Mouse (Mus musculus) stomach, embryonic 16.5 days (tissue): ENCODE data around the gene Dhx37. TPM values are rescaled to one million over a fixed set of nuclear protein-coding genes. Genes with fewer than 3 reads are reported as not detected.

Experiments
- ATAC-seq: fragments of 200-750 bp; cut with Nextera tagmentation; 2 replicates; pipeline ENCODE4 v1.8.0; 2017; ENCODE audit warnings: moderate number of reproducible peaks, moderate TSS enrichment; ENCODE audit not compliant: insufficient read depth, low FRiP score
- H3K27ac ChIP-seq: fragments of 300-500 bp; sonication (generic); 2 replicates; pipeline ENCODE4 v1.5.1; 2014; ENCODE audit warnings: low read length
- H3K27me3 ChIP-seq: fragments of 300-500 bp; sonication (generic); 2 replicates; pipeline ENCODE4 v1.6.1; 2014; ENCODE audit warnings: low read length, control low read depth, mixed read lengths; ENCODE audit not compliant: control insufficient read depth, insufficient read depth
- H3K36me3 ChIP-seq: fragments of 300-500 bp; sonication (generic); 2 replicates; pipeline ENCODE4 v1.6.1; 2014; ENCODE audit warnings: low read length; ENCODE audit not compliant: control insufficient read depth, insufficient read depth
- H3K4me1 ChIP-seq: fragments of 300-500 bp; sonication (generic); 2 replicates; pipeline ENCODE4 v1.6.1; 2014; ENCODE audit warnings: low read length, control low read depth, mixed read lengths; ENCODE audit not compliant: control insufficient read depth, insufficient read depth
- H3K4me2 ChIP-seq: fragments of 300-500 bp; sonication (generic); 2 replicates; pipeline ENCODE4 v1.6.1; 2014; ENCODE audit warnings: low read depth, low read length, mixed read lengths
- H3K4me3 ChIP-seq: fragments of 300-500 bp; sonication (generic); replicated peaks from 2 replicates; pipeline ENCODE4 v1.5.1; 2014; ENCODE audit warnings: mild to moderate bottlenecking, low read length
- H3K9ac ChIP-seq: fragments of 300-500 bp; sonication (generic); 2 replicates; pipeline ENCODE4 v1.6.1; 2014; ENCODE audit warnings: low read length
- H3K9me3 ChIP-seq: fragments of 300-500 bp; sonication (generic); replicated peaks from 2 replicates; pipeline ENCODE4 v1.6.1; 2016; ENCODE audit warnings: low read length, control low read depth; ENCODE audit not compliant: control insufficient read depth
- WGBS: fragments of 180-500 bp; shearing (Covaris S2); extraction: QIAGEN DNeasy Blood & Tissue Kit; methylation state at CpG from one replicate; pipeline ENCODE4 v1.1.7; 2014; 5-methylcytosine and 5-hydroxymethylcytosine counted together
- polyA plus RNA-seq: library from polyadenylated mRNA; unstranded; fragments of >200 nt; fragmentation: Nextera tagmentation; extraction: Ambion mirVana; gene quantifications from 2 replicates; pipeline ENCODE4 v1.2.1, GENCODE M21; 2015

Gene Dhx37
- polyA plus RNA-seq, 1 experiment from 2014 or later: 8.4 TPM

DNA sequence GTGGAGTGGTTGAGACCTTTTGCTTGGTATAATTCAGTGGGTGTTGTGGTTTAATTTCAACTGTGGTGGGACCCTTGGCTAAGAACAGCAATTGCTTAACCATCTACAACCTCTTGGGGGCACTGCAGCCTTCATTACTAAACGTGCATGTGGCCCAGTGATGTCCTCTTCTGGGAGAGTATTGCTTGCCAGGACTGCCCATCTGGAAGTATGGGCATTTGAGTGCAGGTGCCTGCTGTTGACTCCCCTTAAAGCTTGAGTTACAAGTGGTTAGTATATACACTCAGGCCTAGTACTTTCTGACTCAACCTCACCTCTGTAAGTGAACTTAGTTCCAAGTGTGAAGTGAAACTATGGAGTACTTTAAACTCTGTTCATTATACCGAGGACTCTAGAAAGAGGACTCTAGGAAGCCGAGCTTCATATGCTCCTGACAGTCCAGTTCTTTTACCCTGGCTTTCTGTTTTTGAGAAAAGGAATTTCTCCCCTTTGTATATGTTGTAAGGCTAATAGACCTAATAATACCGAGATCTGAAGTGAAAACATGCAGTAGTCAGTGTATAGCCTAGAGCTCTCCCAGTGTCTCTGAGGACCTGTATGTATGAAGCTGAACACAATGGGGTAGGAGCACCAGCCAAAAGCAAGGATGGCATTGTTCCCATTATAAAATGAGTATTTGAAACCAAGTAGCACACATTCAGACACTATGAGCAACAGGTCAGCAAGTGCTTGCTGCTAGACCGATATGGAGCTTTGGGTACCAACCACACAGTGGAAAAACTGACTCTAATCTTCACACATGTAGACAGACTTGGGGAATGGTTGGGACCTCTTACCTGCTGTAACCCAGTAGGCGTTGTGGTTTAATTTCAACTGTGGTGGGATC lies 51.0 kb downstream of the Dhx37 start:
- Histone ChIP-seq H3K9ac (no peak overlapping the region), H3K4me2 (no peak overlapping the region), H3K27ac (no peak overlapping the region), H3K9me3 (no peaks in the 10 kb centered on the region), H3K4me3 (no peak overlapping the region), H3K36me3 (0 out of 2 replicates have a peak, but pooled peaks cover 11% of the 10 kb centered on the region), H3K4me1 (peaks cover 8% of the 10 kb centered on the region), H3K27me3 (no peaks in the 10 kb centered on the region)
- ATAC-seq: peak; percentile 71; the same call in 1 of the 2 replicates
- 47% methylated on average over 6 of the region's 6 CpGs for WGBS

DNA sequence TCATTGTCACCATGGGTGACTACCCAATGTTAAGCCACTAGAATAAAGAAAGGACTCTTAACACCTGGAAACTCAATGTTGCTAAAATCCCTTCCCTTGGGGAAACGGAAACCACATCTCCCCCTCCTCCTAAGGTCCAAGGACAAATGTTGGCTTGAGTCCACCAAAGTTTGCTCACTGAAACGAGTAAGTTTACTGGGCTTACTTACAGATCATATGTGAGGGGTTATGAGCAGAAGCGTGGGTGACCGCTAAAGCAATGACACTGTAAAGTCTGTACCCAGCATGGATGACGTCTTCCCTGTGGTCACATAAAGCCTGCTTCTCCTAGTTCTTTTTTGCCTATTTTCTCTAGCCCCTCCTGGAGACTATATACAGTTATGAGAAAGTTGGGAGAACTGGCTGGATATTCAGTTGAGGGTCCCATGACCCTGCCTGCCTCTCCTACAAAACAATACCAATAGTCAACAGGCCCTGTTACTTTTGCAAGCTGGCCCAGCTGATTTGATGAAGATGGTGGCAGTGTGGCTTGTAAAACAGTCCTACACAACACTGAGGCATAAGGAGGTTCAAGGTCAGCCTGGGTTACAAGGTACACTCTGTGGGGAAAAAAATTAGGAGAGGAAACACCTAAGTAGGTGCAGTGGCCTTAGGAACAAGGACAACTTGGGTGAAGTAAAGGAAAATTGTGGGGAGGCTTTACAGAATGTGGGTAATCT lies 51.8 kb downstream of the Dhx37 start:
- no peak overlapping the region for H3K27ac ChIP-seq
- no peak overlapping the region for H3K9ac ChIP-seq
- ATAC-seq: 0 out of 2 replicates have a peak, but pooled peaks have one; percentile 10
- H3K4me1 ChIP-seq: peaks cover 8% of the 10 kb centered on the region
- no peaks in the 10 kb centered on the region for H3K9me3 ChIP-seq
- H3K27me3 ChIP-seq: no peaks in the 10 kb centered on the region
- H3K36me3 ChIP-seq: 0 out of 2 replicates have a peak, but pooled peaks cover 11% of the 10 kb centered on the region
- WGBS: 63% methylated on average over 5 of the region's 5 CpGs
- no peak overlapping the region for H3K4me3 ChIP-seq
- no peak overlapping the region for H3K4me2 ChIP-seq

DNA sequence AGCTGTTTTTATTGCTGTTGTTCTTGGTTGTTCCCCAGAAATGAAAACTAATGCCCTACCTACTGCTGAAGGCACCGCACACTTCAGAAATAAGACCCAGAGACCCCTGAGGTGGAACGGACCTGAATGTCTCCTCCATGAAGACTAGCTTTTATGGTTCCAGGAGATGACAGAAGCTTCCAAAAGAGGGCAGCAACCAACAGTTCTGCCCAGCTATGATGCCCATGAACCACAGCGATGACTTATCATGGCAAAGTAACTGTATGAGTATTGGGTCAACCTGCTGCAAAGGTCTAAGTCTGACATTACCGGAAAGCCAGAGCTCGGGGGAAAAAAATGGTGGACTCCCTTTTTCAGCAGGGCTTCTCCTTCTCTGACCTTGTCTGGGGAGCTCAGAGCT lies 55.0 kb downstream of the Dhx37 start:
- Histone ChIP-seq H3K9me3 (no peaks in the 10 kb centered on the region), H3K27me3 (no peaks in the 10 kb centered on the region), H3K4me3 (no peak overlapping the region), H3K27ac (no peak overlapping the region), H3K4me2 (no peak overlapping the region), H3K4me1 (no peaks in the 10 kb centered on the region), H3K36me3 (no peaks in the 10 kb centered on the region), H3K9ac (no peak overlapping the region)
- ATAC-seq: no peak
- WGBS: 82% methylated on average over 5 of the region's 5 CpGs

DNA sequence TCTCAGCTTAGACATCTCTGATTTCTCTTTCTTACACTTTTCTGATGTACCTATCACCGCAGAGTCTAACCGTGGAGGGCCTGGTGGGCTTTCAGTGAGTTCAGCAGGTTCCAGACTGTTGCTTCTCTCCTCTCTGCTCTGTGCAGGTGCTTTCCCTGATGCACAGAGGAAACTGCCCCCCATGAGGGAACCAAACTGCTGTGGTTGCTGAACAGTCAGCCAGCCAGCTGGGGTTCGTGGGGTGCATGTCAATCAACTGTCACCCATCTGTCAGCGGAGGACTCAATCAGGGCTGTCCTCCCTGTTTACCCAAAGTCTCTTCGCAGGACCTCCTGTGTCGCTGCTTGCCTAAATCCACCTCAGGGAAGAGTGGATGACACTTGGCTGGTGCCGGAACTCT lies 56.7 kb downstream of the Dhx37 start:
- no peak for ATAC-seq
- H3K27me3 ChIP-seq: no peaks in the 10 kb centered on the region
- no peaks in the 10 kb centered on the region for H3K4me1 ChIP-seq
- H3K4me2 ChIP-seq: no peak overlapping the region
- H3K27ac ChIP-seq: no peak overlapping the region
- 65% methylated on average over 7 of the region's 7 CpGs for WGBS
- no peaks in the 10 kb centered on the region for H3K36me3 ChIP-seq
- no peak overlapping the region for H3K4me3 ChIP-seq
- H3K9ac ChIP-seq: no peak overlapping the region
- no peaks in the 10 kb centered on the region for H3K9me3 ChIP-seq

DNA sequence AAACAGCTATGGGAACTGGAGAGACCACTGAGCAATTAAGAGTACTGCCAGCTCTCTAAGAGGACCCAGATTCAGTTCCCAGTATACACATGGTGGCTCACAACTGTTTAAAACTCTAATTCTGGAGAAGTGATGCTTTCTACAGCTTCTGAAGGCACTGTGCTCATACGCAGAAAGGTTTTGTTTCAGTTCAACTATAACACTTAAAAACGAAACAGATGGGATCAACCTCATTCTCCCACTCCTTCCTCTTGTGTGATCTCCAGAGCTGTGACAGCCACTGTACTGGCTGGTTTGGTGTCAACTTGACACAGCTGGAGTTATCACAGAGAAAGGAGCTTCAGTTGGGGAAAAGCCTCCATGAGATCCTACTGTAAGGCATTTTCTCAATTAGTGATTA lies 58.0 kb downstream of the Dhx37 start:
- 80% methylated on average over 2 of the region's 2 CpGs for WGBS
- Histone ChIP-seq H3K9me3 (no peaks in the 10 kb centered on the region), H3K4me3 (no peak overlapping the region), H3K4me2 (no peak overlapping the region), H3K9ac (no peak overlapping the region), H3K27ac (no peak overlapping the region), H3K4me1 (no peaks in the 10 kb centered on the region), H3K27me3 (no peaks in the 10 kb centered on the region), H3K36me3 (no peaks in the 10 kb centered on the region)
- ATAC-seq: no peak

DNA sequence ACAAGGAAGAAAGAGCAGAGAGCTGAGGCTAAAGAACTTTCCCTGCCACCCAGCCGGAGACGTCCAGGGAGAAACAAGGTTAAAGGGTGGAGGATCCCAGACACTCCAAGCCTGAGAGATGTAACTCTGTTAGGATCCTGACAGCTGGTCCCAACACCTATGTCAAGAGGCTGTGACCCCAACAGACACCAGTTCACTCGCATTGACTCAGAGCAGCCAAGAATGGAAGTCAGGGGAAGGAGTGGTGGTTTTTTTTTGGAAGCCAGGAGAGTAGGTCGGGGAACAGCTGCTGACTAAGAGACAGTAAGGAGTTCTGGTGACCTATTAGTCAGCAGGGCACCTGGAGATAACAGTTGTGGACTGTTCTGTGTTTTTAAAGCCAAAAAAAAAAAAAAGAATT lies 61.9 kb downstream of the Dhx37 start:
- no peak overlapping the region for H3K9ac ChIP-seq
- H3K27ac ChIP-seq: no peak overlapping the region
- H3K4me3 ChIP-seq: no peak overlapping the region
- H3K4me1 ChIP-seq: no peaks in the 10 kb centered on the region
- H3K9me3 ChIP-seq: no peaks in the 10 kb centered on the region
- 66% methylated on average over 4 of the region's 4 CpGs for WGBS
- ATAC-seq: no peak
- no peak overlapping the region for H3K4me2 ChIP-seq
- no peaks in the 10 kb centered on the region for H3K27me3 ChIP-seq
- no peaks in the 10 kb centered on the region for H3K36me3 ChIP-seq

DNA sequence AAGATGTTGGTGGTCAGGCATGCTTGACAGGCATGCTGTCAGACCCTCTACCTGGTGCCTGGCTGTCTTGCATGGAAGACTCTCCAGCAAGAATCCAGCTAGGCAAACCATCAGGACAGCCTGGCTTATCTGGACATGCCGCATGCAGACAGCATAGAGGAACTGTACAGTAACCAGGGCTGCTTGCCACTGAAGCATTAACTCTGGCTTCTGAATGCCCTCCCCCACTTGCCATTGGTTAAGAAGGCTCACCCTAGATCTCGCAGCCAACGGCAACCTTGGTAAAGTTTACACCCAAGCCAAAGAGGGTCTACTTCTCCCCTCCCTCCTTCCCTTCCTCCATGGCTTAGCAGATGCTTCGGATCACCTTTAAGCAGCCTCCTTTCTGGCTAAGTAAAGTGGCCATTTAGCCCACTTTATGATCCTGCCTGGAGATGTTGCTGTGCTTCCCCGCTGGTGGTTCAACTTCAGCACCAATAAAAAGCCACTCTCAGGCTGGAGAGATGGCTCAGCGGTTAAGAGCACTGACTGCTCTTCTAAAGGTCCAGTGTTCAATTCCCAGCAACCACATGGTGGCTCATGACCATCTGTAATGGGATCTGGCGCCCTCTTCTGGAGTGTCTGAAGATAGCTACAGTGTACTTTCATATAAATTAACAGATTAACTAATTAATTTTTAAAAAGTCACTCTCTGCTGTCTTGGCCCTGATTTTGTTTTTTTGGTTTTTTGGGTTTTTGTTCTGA lies 62.8 kb downstream of the Dhx37 start:
- 72% methylated on average over 7 of the region's 7 CpGs for WGBS
- H3K27me3 ChIP-seq: no peaks in the 10 kb centered on the region

DNA sequence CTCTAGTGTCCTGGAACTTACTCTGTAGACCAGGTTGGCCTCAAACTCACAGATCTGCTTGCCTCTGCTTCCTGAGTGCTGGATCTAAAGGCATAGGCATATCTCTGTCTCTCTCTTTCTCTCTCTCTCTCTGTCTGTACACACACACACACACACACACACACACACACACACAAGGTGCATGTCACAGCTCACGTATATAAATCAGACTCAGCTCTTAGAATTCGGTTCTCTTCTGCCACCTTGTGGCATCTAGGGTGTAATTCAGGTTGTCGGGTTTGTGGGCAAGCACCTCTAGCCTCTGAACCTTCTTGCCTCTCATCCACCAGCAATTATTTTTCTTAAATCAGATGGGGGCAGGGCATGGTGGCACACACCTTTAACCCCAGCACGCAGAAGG lies 65.4 kb downstream of the Dhx37 start:
- Histone ChIP-seq H3K9ac (no peak overlapping the region), H3K4me2 (no peak overlapping the region), H3K27ac (no peak overlapping the region), H3K27me3 (no peaks in the 10 kb centered on the region), H3K9me3 (no peaks in the 10 kb centered on the region), H3K4me1 (no peaks in the 10 kb centered on the region), H3K4me3 (no peak overlapping the region), H3K36me3 (no peaks in the 10 kb centered on the region)
- 1% methylated on average over 4 of the region's 4 CpGs for WGBS
- peak; percentile 22; the same call in 1 of the 2 replicates for ATAC-seq

More for the DNA sequence above, 62.8 kb downstream of the Dhx37 start:
- H3K4me2 ChIP-seq: no peak overlapping the region
- H3K4me1 ChIP-seq: no peaks in the 10 kb centered on the region
- H3K9me3 ChIP-seq: no peaks in the 10 kb centered on the region
- H3K27ac ChIP-seq: no peak overlapping the region
- no peak overlapping the region for H3K4me3 ChIP-seq
- no peak overlapping the region for H3K9ac ChIP-seq
- no peaks in the 10 kb centered on the region for H3K36me3 ChIP-seq
- no peak for ATAC-seq

DNA sequence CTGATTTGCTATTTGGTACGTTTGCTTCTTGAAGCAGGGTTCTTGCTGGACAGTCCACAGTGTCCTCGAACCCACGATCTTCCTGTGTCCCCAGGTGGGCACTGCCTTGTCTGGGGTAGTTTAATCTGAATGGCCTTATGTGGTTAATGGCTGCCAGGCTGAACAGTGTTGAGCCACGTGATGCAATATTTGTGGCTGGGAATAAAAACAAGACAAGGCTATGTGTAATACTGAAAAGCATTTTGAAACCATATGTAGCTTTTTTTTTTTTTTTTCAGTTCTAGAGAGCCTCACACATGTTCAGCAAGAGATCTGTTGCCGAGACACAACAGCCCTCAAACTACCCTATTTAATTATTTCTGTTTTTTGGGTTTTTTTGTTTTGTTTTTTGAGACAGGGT lies 65.8 kb downstream of the Dhx37 start:
- Histone ChIP-seq H3K4me2 (no peak overlapping the region), H3K4me3 (no peak overlapping the region), H3K9ac (no peak overlapping the region), H3K4me1 (no peaks in the 10 kb centered on the region), H3K9me3 (no peaks in the 10 kb centered on the region), H3K36me3 (no peaks in the 10 kb centered on the region), H3K27ac (no peak overlapping the region), H3K27me3 (no peaks in the 10 kb centered on the region)
- WGBS: 66% methylated on average over 5 of the region's 5 CpGs
- no peak for ATAC-seq
